Mouse (Mus musculus) ovary, postnatal 36 days (tissue): ENCODE results near the gene Ythdf2.
A peak's percentile ranks its signal among the peaks of the same experiment; 100 is the strongest.
"Not testable (repeated sequence)": the region's sequence is repeated elsewhere in the genome, so short reads cannot be mapped to it uniquely, and the experiment has no call there.

Source experiments
- DNase-seq: peaks from one replicate; pipeline ENCODE4 v3.0.0; 2022; ENCODE audit warnings: low spot score, mixed read lengths

Ythdf2 gene

DNA sequence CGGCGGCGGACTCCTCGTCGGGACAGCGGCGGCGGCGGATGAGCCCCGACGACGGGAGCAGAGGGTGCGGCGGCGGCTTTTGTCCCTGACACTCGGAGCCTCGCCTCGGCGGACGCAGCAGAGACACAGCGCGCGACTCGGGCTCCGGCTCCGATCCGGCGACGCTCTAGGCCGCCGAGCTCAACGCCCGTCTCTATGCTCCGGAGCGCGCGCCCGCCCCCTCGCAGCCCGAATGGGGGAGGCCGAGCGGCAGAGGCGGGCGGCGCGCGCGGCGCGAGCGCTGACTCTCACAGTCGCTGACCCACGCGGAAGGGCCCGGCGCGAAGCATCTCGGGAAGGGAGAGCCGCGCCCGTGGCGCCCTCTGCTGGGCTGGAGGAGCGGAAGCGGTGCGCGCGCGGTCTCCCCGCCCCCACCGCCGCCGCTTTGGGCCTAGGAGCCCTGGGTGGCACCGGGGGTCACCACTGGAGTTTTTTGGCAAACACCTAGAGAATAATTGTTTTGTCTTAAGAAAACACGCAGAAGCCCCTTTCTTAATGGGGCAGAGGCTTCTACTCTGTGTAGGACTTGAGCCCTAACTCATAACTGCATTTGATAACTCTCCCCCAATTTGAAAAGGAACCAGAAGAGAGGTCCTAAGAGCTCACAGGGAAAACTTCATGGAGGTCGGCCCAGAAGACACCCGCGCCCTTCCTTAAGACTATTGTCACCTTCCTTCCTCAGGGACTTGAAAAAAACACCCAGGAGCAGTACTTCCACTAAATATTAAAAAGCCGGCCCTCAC lies at the start of gene Ythdf2:
Ythdf2 (minus strand) TSS at position 351 of the 782 bp plus-strand sequence.
- DNase-seq = peak; percentile 99

- peak; percentile 67 for DNase-seq
Measured at GRCm38 (mm10) chr4:132260404-132261379, 48.6 kb upstream of the Ythdf2 start.

GRCm38 (mm10) chr4:132259248-132259647 lies 47.1 kb upstream of the Ythdf2 start:
- DNase-seq = no peak

DNA sequence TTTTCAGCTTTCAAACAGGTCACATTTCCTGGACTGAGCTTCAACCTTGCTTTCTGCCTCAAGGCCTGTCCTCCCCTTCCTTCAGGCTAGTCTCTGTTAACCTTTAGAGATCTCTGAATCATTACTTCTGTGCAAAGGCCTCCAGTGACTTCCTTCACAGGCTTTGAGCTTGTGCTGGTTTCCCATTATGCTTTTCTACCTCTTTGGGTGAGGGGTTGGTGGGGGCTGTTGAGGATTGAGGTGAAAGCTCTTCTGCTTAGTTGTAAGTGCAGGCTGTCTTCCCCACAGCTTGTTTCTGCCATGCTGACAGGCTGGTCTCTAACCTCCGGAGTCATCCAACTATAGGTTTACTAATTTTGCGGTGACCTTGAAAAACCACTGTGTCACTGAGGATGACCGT lies 44.3 kb upstream of the Ythdf2 start:
- no peak for DNase-seq

DNA sequence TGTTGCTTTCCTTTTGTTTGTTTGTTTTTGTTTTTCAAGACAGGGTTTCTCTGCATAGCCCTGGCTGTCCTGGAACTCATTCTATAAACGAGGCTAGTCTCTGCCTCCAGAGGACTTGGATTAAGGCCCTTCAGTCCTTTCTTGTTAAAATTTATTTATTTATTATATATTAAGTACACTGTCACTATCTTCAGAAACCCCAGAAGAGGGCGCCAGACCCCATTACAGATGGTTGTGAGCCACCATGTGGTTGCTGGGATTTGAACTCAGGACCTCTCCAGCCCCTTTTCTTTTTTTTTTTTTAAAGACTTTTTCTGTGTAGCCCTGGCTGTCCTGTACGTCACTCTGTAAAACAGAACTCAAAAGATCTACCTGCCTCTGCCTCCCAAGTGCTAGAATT lies 42.9 kb upstream of the Ythdf2 start:
- DNase-seq = no peak

DNA sequence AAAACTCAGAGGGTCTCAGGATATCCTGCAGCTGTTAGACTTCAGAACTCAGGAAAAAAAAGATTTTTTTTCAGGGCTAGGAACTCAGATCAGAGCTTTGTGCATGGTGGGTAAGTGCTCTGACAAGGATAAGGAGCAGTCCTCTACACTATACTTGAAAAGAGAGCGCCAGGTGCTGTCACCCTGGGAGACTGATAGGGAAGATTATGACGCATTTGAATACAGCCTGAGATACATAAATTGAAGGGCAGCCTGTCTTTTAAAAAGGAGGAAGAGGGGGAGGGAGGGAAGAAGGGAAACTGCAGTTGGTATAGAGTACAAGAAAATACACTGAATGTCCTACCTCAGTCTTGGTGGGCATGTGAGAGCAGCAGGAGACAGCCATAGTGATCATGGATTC lies 41.5 kb upstream of the Ythdf2 start:
- no peak for DNase-seq

DNA sequence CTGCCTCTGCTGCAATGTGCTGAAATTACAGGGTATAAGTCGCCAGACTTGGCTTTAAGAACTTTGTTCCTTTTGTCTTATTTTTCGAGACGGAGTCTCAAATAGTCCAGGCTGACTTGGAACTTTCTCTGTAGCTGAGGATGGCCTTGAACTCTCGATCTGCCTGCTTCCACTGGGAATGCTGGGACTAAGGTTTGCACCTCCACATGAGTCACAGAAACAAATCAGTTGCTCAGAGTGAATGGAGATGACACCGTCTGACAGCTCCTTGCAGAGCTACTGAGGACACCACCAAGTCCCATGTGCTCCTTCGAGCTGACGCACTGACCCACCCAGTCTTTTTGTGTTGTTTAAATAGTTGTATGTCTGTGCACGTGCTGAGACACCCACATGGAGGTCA lies 41.0 kb upstream of the Ythdf2 start:
- no peak for DNase-seq

DNA sequence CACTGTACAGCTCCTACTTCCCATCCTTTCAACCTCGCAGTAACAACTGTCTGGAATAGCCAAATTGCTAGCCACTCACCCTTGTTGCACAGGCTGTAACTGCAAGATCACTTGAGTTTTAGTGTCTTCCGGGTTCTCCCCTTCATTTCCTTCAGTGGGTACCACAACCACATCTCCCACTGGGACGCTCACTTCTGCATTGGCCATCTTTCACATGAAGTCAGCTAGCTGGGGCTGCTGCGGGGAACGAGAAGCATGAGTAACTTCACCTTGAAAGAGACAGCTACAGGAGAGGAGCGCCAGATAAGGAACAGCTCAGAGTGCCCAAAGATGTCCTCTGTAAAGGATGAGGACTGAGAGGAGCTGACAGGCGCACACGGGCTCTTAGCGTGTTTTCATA lies 39.5 kb upstream of the Ythdf2 start:
- no peak for DNase-seq

DNA sequence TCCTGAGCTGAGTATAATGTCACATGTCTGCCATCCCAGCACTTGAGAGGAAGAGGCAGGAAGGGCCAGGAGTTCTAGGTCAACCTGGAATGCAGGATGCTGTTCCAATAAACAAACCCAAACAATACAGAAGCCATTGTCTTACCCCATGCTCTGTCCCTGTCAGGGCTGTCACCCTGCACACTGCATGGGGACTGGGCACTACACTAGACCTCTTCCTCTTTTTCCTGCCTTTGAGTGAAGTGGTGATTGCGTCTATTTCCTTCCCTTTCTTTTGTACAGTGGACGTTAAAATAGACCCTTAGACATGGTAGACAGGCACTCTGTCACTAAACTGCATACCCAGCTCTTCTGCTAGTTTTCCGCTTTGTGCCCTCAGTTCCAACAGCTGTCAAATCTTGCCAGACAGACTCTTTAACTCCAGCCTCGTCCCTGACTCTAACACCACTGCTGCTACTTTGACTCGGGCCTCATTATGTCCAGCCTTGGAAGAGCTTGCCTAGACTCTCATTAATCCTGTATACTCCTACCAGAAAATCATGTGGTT lies 35.4 kb upstream of the Ythdf2 start:
- DNase-seq = no peak

- DNase-seq = no peak
Measured at GRCm38 (mm10) chr4:132245643-132246042, 33.5 kb upstream of the Ythdf2 start.

DNA sequence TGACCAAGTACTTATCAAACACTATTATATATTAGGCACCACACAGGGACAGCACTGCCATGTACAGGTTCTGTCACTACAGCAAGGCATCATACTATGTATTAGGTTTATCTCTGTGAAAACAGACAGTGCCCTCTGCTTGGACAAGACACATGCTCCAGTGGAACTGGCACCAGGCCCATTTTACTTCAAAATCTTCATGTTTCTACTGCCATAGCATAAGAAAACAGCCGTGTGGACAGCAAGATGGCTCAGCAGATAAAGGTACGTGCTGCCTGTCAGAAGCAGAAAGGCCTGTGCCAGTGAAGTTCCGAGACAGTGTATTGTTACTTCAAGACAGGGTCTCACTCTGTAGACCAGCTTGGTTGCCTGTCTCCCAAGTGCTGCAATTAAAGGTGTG lies 29.1 kb upstream of the Ythdf2 start:
- no peak for DNase-seq

GRCm38 (mm10) chr4:132240367-132240766 lies 28.3 kb upstream of the Ythdf2 start:
- no peak for DNase-seq

- no peak for DNase-seq
Measured at GRCm38 (mm10) chr4:132238356-132238755, 26.3 kb upstream of the Ythdf2 start.

DNA sequence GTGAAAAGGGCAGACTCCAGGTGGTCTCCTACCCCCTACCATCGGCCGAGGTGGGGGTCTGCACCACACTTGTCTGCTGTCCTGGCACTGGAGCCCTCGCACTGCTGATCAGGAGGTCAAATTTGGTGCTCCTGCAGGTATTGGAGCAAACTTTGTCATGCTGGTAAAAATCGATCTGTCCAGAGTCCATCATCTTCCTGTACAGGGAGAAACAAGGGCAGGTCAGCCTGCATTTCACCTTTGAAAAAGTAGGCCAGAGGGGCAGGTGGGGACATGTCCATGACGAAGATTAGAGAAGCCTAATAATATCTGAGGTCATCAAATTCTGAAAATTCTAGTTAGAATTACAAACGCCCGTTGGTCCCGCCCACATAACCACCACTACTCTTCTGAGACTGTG lies 22.6 kb upstream of the Ythdf2 start:
- no peak for DNase-seq

DNA sequence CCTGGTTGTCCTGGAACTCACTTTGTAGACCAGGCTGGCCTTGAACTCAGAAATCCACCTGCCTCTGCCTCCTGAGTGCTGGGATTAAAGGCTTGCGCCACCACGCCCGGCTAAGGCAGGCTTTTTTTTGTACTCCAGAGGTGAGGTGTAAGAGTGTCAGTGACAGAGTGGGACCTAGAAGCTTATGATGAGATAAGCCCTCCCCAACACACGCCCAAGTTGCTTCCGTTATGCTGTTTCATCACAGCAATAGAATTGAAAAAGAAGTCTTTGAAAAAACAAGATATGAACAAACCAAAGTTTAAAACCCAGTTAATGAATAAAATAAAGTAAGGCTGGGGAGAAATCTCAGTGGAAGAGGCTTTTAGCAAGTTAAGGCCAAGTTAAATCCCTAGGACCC lies 18.3 kb upstream of the Ythdf2 start:
- DNase-seq = no peak

DNA sequence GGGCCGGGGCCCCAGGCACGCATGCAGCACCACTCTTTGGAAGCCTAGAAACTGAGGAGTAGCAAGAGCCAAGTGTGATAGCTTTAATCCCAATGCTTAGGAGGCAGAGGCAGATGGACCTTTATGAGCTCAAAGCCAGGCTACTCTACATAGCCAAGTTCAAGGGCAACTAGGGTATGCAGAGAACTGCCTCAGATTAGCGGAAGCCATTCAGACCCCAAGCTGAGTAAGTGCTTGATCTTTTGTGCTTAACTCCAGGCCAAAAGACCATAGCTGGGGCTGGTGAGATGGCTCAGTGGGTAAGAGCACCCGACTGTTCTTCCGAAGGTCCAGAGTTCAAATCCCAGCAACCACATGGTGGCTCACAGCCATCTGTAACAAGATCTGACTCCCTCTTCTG lies 9.9 kb upstream of the Ythdf2 start:
- DNase-seq = not testable (repeated sequence)

- not testable (repeated sequence) for DNase-seq
Measured at GRCm38 (mm10) chr4:132218439-132218838, 6.3 kb upstream of the Ythdf2 start.

DNA sequence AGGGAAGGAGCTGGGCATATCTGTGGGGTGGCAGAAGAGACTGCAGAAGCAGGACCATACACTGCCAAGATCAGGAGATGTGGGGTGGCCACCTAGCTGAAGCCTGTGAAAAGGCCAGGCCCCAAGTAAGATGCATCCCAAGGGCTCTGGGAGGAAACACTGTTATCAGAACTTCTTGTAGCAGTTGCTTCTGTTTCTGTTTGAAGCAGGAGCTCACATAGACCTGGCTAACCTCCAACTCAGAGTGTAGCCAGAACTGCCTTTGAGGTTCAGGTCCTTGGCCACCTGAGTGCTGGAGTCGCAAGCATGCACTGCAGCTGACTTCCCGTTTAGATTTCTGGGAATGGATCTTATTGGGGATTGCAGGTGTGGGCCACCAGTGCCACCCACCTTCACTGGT lies 5.7 kb upstream of the Ythdf2 start:
- no peak for DNase-seq

GRCm38 (mm10) chr4:132216602-132217001 lies 4.5 kb upstream of the Ythdf2 start:
- DNase-seq = no peak

DNA sequence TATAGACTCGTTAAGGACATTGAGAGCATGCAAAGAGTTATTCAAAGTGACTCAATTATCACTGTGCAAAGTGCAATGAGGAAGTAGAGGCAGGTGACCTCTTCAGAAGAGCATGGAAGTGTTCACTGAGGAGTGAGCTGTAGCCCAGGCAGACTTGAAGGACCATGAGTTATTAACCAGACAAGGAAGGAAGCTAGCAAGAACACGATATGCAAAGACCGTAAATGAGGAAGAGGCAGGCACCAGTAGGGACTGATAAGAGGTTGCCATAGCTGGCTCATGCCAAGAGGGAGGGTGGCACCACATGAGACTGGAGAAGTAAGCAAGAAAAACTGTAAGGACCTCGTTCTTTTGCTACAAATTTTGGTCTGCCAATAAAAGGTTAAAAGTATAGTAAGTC lies 2.7 kb upstream of the Ythdf2 start:
- no peak for DNase-seq

DNA sequence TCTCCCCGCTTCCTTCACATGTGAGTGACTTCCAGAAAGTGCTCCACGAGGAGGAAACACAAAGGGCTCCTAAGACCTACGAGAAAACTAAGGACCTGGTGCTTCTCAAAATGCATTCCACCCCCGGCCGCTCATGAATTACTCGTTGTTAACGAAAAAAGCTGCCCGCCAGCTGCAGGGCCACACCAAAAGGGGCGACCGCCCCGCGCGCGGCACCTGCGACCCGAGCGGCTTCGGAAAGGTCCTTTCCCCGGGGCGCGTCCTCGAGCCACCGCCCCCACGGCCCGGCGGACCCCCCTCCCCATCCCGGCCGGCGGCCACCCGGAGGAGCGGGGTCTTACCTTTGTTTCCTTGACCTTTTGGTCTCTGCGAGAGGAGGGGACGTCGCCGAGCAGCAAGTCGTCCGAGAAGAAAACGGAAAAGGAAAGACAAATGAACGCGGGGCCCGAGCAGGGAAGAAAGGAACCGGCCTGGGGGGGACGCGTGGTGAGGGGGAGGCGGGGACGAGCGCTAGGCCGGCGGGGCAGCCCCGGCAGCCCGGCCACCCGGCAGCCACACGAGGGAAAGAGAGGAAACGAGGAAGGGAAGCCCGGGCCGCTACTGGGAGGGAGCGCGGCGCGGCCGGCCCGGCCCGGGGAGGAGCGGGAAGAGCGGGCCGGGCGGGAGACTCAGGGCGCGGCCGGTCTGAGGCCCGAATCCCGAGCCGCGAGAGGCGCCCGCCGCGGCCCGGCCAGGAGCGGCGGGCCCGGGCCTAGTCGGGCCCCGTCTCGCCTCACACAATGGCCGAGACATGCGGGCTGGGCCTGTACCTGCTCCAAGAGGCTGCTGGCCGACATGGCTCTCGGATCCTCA lies 786 bp downstream of the Ythdf2 start:
- no peak for DNase-seq

DNA sequence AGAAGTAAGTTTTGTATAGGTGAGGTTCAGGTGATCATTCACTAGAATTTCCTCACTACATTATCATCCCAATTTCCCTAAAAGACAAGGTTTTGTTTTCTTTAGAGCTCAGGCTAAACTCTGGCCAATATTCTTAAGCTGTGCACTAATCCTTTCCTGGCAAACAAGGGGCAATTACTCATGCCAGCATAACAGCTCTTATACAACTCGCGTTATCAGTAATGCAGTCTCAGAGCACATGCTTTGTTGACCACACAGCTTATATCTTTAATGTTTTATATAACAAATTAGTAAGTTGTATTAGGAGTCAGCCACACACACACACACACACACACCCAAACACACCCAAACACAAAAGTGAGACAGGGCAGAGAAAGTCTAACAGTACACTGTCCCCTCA lies 1.8 kb downstream of the Ythdf2 start:
- DNase-seq = no peak
